Mouse (Mus musculus): ENCODE data around the gene Lrrc3c. TPM values are rescaled to one million over a fixed set of nuclear protein-coding genes. Genes with fewer than 3 reads are reported as not detected.

Lrrc3c gene
- polyA plus RNA-seq, 1 experiment from 2014 or later, result not detected

DNA sequence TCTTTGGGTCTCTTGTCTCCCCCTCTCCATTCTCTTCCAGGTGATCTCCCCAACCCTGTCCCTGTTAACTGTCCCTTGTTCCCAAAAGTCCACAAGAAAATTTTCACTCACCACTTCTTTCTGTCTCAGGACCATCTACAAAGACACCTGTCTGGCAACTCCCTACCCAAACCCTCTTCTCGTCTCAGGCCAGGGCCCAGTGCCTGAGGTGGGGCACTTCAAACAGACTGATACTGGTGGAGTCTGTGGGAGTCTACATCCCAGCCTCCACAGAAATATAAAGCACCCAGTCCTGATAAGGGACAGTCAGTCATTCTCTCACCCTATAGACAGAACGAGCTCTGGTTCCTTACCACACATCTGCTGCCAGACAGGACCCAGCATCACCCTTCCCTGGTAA lies 48.4 kb downstream of the Lrrc3c start, which contains the start of gene Gsdma2:
Gsdma2 (plus strand) TSS at position 301 of the 400 bp plus-strand sequence.
- Histone ChIP-seq H3K27me3 (replicated peaks) (no peaks in the 10 kb centered on the region), H3K27ac (no peak within 1 kb of the TSS), H3K9me3 (no peaks in the 10 kb centered on the region), H3K4me3 (no peak within 1 kb of the TSS), H3K36me3 (replicated peaks) (no peaks in the 10 kb centered on the region), H3K9ac (no peak within 1 kb of the TSS), H3K4me2 (no peak within 1 kb of the TSS), H3K4me1 (no peaks in the 10 kb centered on the region)
- ATAC-seq (replicated peaks), result no peak
- 67% methylated on average over 2 of the region's 2 CpGs for WGBS

Other genes starting within 250 kb of the Lrrc3c start
- gene Ppp1r1b, start 249.9 kb upstream of the Lrrc3c start, polyA plus RNA-seq (2015; fragmentation: Nextera tagmentation; extraction: Ambion mirVana), result 2.0 and 4.0 TPM in 2 replicates
- 38.2 and 44.6 TPM in 2 replicates for gene Stard3, start 239.9 kb upstream of the Lrrc3c start, polyA plus RNA-seq (2015; fragmentation: Nextera tagmentation; extraction: Ambion mirVana)
- gene Tcap, start 214.5 kb upstream of the Lrrc3c start, polyA plus RNA-seq (2015; fragmentation: Nextera tagmentation; extraction: Ambion mirVana), result 0.43 TPM in 1 of 2 replicates, not detected in the other
- 1.2 and 1.3 TPM in 2 replicates for gene Pnmt, start 211.8 kb upstream of the Lrrc3c start, polyA plus RNA-seq (2015; fragmentation: Nextera tagmentation; extraction: Ambion mirVana)
- 9.6 and 9.9 TPM in 2 replicates for gene Pgap3, start 197.8 kb upstream of the Lrrc3c start, polyA plus RNA-seq (2015; fragmentation: Nextera tagmentation; extraction: Ambion mirVana)
- 6.8 and 7.7 TPM in 2 replicates for gene Erbb2, start 185.8 kb upstream of the Lrrc3c start, polyA plus RNA-seq (2015; fragmentation: Nextera tagmentation; extraction: Ambion mirVana)
- gene Mien1, start 159.3 kb upstream of the Lrrc3c start, polyA plus RNA-seq (2015; fragmentation: Nextera tagmentation; extraction: Ambion mirVana), result 233 and 238 TPM in 2 replicates
- gene Grb7, start 151.9 kb upstream of the Lrrc3c start, polyA plus RNA-seq (2015; fragmentation: Nextera tagmentation; extraction: Ambion mirVana), result 0.80 and 1.1 TPM in 2 replicates
- gene Ikzf3, start 52.3 kb upstream of the Lrrc3c start, polyA plus RNA-seq (2015; fragmentation: Nextera tagmentation; extraction: Ambion mirVana), result 0.04 TPM in 1 of 2 replicates, not detected in the other
- gene Zpbp2, start 47.2 kb upstream of the Lrrc3c start, polyA plus RNA-seq (2015; fragmentation: Nextera tagmentation; extraction: Ambion mirVana), result 0.14 TPM in 1 of 2 replicates, not detected in the other
- 120 TPM in 2 replicates for gene Ormdl3, start 10.9 kb upstream of the Lrrc3c start, polyA plus RNA-seq (2015; fragmentation: Nextera tagmentation; extraction: Ambion mirVana)
- gene Gm12355, start 27.4 kb downstream of the Lrrc3c start, polyA plus RNA-seq (2015; fragmentation: Nextera tagmentation; extraction: Ambion mirVana), result 0.66 and 0.72 TPM in 2 replicates
- gene Gsdma3, start 28.1 kb downstream of the Lrrc3c start, polyA plus RNA-seq (2015; fragmentation: Nextera tagmentation; extraction: Ambion mirVana), result not detected in 2 replicates
- not detected in 2 replicates for gene Gsdma2, start 48.5 kb downstream of the Lrrc3c start, polyA plus RNA-seq (2015; fragmentation: Nextera tagmentation; extraction: Ambion mirVana)
- not detected in 2 replicates for gene Gsdma, start 66.1 kb downstream of the Lrrc3c start, polyA plus RNA-seq (2015; fragmentation: Nextera tagmentation; extraction: Ambion mirVana)
- gene Psmd3, start 84.3 kb downstream of the Lrrc3c start, polyA plus RNA-seq (2015; fragmentation: Nextera tagmentation; extraction: Ambion mirVana), result 198 TPM in 2 replicates
- gene Csf3, start 103.0 kb downstream of the Lrrc3c start, polyA plus RNA-seq (2015; fragmentation: Nextera tagmentation; extraction: Ambion mirVana), result not detected in 2 replicates
- gene Med24, start 131.1 kb downstream of the Lrrc3c start, polyA plus RNA-seq (2015; fragmentation: Nextera tagmentation; extraction: Ambion mirVana), result 82.9 and 84.8 TPM in 2 replicates
- 151 and 158 TPM in 2 replicates for gene Thra, start 142.3 kb downstream of the Lrrc3c start, polyA plus RNA-seq (2015; fragmentation: Nextera tagmentation; extraction: Ambion mirVana)
- gene Nr1d1, start 177.0 kb downstream of the Lrrc3c start, polyA plus RNA-seq (2015; fragmentation: Nextera tagmentation; extraction: Ambion mirVana), result 3.4 and 3.9 TPM in 2 replicates
- gene Msl1, start 197.2 kb downstream of the Lrrc3c start, polyA plus RNA-seq (2015; fragmentation: Nextera tagmentation; extraction: Ambion mirVana), result 33.2 and 33.6 TPM in 2 replicates
- 56.3 and 57.7 TPM in 2 replicates for gene Casc3, start 206.6 kb downstream of the Lrrc3c start, polyA plus RNA-seq (2015; fragmentation: Nextera tagmentation; extraction: Ambion mirVana)
- 9.1 and 9.2 TPM in 2 replicates for gene Rapgefl1, start 238.5 kb downstream of the Lrrc3c start, polyA plus RNA-seq (2015; fragmentation: Nextera tagmentation; extraction: Ambion mirVana)